Mouse (Mus musculus): ENCODE data around the gene Ctbs.
"Not testable (repeated sequence)": the region's sequence is repeated elsewhere in the genome, so short reads cannot be mapped to it uniquely, and the experiment has no call there.

The Ctbs gene

GRCm38 (mm10) chr3:146449745-146450250 is at the start of gene Ctbs:
TSS of gene Ctbs (plus strand) at chr3:146449795.
- DNase-seq (ENCODE audit: low spot score) = no peak

GRCm38 (mm10) chr3:146403770-146404169 is 45.8 kb upstream of the Ctbs start:
- no peak for DNase-seq (ENCODE audit: low spot score)

DNA sequence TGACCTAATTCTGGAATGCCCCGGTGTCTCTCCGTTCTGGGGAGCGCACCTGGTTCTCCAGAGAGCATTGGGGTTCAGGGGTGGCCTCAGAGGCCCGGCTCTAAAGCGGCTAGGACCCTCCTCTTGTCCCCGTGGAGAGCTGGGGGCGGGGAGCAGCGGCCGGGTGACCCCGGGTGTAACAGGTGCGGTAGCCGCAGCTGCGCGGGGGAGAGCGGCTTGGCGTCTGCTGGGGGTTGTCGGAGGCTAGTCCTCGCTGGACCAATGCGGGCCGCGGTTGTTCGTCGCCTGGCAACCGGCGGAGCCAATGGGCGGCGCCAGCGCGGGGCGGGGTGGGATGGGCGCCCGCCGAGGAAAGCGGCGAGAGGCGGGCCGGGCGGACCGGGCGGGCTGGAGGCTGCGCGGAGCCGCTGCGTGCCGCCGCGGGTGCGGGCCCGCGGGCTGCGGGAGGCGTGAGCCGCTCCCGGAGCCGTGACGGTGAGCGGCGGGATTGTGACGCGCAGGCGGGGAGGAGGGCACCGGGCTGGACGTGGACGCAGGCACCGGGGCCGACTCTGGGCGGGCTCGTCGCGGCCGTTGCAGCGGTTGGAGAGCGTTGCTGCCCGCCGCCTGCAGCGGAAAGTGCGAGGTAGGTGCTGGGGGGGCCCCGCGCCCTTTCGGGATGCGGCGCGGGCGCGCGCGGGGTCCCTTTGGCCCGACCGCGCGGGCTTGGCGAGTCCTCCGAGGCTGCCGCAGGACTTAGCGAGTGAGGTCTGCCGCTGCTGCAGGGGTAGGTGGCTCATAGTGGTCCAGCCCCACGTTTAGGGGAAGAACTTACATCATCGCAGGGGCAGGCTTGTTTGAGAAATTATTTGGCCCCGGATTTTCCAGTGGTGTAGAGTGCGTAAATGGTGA is 45.0 kb upstream of the Ctbs start, which contains the start of gene Ssx2ip:
Gene Ssx2ip, plus strand, starts transcription at position 332 of the 891 bp plus-strand sequence.
- peak; percentile 99 for DNase-seq (ENCODE audit: low spot score)

DNA sequence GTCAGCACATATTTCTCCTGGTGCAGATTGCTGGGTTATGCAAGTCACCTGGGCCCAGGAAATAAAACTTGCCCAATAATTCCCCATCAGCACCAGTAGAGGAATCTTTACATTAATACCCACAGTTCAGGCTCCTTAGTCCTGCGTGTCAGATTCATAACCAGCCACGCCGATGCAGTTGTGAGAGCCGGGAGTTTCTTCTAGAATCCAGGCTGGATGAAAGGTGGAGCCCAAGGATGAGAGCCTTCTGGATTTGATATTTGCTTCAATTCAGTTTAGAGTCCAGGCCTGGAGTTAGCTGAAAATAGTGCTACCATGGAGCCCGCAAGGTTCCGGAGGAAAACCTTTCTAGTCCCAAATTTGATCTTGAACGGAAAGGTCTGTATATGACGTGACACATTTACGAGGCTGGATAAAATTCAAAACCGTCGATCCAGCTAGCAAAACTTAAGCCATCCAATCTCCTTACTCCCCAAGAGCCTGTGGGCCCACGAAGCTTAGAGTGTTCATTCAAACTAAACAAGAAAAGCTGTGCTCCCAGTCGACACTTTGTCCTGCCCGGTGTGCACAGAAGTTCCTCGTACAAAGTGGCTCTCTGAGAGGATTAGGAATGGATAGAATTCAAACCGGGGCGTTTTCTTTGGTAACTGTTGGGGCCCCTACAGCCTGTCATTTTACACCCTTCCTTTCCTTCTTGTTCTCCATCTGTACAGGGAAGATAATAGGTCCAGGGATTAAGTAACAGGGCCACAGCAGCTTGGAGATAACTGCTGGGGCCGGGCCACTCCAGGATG is 44.2 kb upstream of the Ctbs start:
- DNase-seq (ENCODE audit: low spot score) = no peak

DNA sequence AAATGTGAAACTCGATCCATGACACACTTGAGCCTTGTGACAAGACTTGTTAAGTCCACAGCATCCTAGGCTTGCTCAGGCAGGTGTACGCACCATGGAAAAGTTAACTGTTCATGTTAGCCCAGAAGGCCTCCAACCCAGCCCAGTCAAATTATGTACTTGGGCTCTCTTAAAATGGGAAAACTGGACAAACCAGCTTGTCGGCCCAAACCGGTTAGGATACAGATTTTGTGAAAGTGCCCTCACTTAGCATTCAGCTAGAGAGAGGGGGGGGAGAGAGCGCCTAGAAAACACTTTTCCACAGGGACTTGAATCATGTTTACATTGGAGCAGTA is 43.6 kb upstream of the Ctbs start:
- DNase-seq (ENCODE audit: low spot score) = no peak

GRCm38 (mm10) chr3:146407086-146407721 is 42.4 kb upstream of the Ctbs start:
- DNase-seq (ENCODE audit: low spot score) = no peak

DNA sequence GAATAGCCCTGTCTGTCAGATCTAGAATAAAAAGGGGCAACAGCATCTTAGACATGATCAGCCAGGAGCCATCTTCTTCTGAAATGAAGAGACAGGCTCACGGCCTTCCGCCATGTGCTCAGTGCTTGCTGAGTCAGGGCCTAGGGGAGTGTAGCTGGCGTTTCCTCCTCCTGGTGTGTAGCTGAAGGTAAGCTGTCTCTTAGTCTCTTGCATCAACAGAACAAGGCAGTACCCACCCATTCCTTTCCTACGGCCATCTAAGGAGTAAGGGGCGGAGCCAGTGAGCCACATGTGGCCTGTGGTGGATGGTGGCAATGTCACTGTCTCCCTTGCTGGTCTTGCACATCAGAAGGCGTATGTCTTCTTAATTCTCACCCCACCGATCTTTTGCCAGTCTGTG is 39.5 kb upstream of the Ctbs start:
- no peak for DNase-seq (ENCODE audit: low spot score)

GRCm38 (mm10) chr3:146412008-146412407 is 37.6 kb upstream of the Ctbs start:
- DNase-seq (ENCODE audit: low spot score) = no peak

GRCm38 (mm10) chr3:146412480-146412879 is 37.1 kb upstream of the Ctbs start:
- DNase-seq (ENCODE audit: low spot score) = no peak

DNA sequence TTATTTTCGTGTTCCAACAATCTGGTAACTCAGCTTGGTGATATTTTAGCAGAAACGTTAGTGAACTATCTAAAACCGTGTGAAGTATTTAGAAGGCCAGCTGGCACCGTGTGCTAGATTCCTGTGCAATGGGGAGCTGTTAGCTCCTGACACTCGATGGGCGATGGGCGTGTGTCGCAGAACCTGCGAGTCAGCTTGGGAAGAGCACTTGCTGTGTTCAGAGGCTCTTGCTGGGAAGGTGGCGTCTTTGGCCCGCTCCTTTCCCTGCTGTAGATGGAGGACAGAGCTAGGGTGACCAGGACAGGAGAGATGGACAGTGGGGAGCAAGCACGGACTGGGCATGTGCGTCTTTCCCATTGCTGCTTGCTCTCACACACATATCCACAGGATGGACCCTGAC is 36.6 kb upstream of the Ctbs start:
- DNase-seq (ENCODE audit: low spot score) = no peak

DNA sequence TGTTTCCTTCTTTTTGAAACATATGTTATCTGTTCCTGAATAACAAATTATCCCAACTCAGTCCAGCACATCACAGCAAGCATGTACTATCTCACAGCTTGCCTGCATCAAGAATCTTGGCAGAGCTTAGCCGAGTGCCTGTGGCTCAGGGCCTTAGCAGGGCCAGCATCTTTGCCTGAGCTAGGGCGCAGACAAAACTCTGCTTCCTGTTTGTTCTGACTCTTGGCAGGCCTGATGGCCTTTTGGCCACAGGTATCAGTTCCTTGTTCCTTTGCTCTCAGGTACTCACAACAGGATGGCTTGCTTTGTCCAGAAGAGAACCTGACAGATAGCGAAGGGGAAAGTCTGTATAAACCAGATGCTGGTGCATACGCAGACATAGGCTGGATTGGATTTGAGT is 35.6 kb upstream of the Ctbs start:
- no peak for DNase-seq (ENCODE audit: low spot score)

DNA sequence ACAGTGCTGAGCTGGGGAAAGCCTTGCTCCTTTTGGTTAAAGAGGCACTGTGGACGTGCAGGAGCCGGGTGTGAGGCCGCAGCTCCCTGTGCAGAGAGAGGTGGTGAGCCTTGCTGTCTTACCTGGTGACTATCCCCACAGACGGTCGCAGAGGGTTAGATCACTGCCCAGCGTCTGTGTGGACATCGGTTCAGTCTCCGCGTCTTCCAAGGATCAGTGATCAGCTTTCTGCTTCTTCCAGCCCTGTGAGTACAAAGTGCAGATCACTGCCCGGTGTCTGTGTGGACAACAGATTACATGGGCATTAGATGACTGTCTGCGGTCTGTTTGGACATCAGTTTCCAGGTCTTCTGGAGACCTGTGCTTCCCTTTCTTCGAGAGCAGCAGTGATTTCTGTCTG is 35.0 kb upstream of the Ctbs start:
- no peak for DNase-seq (ENCODE audit: low spot score)

- DNase-seq (ENCODE audit: low spot score) = no peak
These were observed 31.7 kb upstream of the Ctbs start for GRCm38 (mm10) chr3:146417873-146418272.

- no peak for DNase-seq (ENCODE audit: low spot score)
These were observed 30.7 kb upstream of the Ctbs start for GRCm38 (mm10) chr3:146418901-146419300.

GRCm38 (mm10) chr3:146419534-146419933 is 30.1 kb upstream of the Ctbs start:
- no peak for DNase-seq (ENCODE audit: low spot score)

DNA sequence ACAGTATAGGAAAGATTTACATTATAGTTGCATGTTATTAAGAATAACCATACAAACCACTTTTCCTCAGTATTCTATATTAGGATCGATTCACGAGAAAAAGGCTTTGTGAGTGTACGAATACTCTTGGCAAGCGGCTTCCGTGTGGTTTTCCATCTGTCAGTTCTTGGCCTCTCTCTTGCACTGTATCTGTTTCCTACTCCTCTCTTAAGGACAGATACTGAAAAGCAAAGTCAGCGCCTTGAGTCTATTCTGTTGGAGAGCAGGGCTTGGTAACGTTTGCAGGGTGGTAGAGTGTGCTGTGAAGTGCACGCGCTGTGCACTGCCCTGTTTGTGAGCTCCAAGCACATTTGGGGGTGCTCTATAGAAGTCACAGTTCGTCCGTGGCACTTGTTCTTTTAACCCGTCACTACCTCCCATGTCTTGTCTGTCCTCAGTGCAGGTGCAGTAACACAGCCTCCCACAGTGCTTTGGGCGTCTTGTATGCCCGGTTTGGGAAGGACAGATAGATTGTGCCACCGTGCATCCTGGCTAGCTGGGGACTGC is 29.5 kb upstream of the Ctbs start:
- no peak for DNase-seq (ENCODE audit: low spot score)

GRCm38 (mm10) chr3:146421787-146422186 is 27.8 kb upstream of the Ctbs start:
- DNase-seq (ENCODE audit: low spot score) = no peak

DNA sequence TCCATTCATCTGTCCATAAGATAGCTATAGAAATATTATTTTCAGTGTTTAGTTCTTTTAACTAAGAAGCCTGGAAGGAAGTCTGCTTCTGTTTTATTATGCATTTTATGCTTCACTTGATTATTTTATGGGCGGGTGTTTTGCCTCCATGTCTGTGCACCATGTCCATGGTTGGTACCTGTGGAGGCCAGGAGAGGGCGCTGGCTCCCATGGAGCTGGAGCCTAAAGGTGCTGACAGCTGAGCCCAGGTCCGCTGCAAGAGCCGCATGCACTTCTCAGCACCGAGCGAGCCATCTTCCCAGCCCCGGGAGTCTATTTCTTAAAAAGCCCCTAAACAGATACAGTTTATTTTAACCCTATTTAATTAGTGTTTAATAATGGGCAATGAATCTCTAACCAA is 25.9 kb upstream of the Ctbs start:
- DNase-seq (ENCODE audit: low spot score) = no peak

- DNase-seq (ENCODE audit: low spot score) = no peak
These were observed 25.2 kb upstream of the Ctbs start for GRCm38 (mm10) chr3:146424306-146424900.

- no peak for DNase-seq (ENCODE audit: low spot score)
These were observed 23.7 kb upstream of the Ctbs start for GRCm38 (mm10) chr3:146425902-146426301.

DNA sequence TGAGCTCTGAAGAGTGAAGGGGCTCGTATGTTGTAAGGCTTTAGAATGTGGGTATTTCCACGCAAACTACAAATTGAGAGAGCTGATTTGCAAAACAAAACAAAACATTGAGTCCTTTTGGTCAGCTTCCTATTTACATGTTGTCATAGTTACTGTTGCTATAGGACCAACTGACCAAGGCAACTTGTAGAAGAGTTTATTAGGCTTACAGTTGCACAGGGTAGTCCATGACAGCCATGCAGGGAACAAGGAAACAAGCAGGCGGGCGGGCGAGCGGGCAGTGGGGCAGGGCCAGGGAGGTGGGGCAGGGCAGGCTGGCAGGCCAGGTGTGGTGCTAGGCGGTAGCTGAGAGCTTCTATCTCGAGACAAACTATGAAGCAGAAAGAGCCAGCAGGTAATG is 23.1 kb upstream of the Ctbs start:
- no peak for DNase-seq (ENCODE audit: low spot score)

GRCm38 (mm10) chr3:146433063-146433462 is 16.5 kb upstream of the Ctbs start:
- DNase-seq (ENCODE audit: low spot score) = not testable (repeated sequence)

Data from ovary, postnatal 10 days (tissue).